Mouse (Mus musculus): ENCODE data around the gene Mapk9.

- no peak for TF ChIP-seq HCFC1 (IDR thresholded peaks at IDR 0.05; ENCODE audit: borderline replicate concordance, insufficient read depth, low read length)
- TF ChIP-seq ZNF384 (IDR thresholded peaks at IDR 0.05; ENCODE audit: low read depth, low read length), result no peak
- TF ChIP-seq CHD2 (IDR thresholded peaks at IDR 0.05; ENCODE audit: low read depth, low read length), result no peak
Observed at GRCm38 (mm10) chr11:49811879-49812278, 34.7 kb upstream of the Mapk9 start.
